Mouse (Mus musculus): ENCODE measurements around the gene Fgd6.

Fgd6 gene

GRCm38 (mm10) chr10:94095743-94096465, 60.1 kb downstream of the Fgd6 start:
- no peak for DNase-seq (ENCODE audit: low spot score)

- DNase-seq (ENCODE audit: low spot score): no peak
These were observed 61.5 kb downstream of the Fgd6 start for GRCm38 (mm10) chr10:94097081-94097845.

GRCm38 (mm10) chr10:94098100-94098499, 62.3 kb downstream of the Fgd6 start:
- no peak for DNase-seq (ENCODE audit: low spot score)

- no peak for DNase-seq (ENCODE audit: low spot score)
These were observed 69.7 kb downstream of the Fgd6 start for GRCm38 (mm10) chr10:94105498-94105897.

GRCm38 (mm10) chr10:94107168-94107567, 71.4 kb downstream of the Fgd6 start:
- no peak for DNase-seq (ENCODE audit: low spot score)

GRCm38 (mm10) chr10:94107607-94108006, 71.8 kb downstream of the Fgd6 start:
- no peak for DNase-seq (ENCODE audit: low spot score)

GRCm38 (mm10) chr10:94108791-94109190, 73.0 kb downstream of the Fgd6 start:
- DNase-seq (ENCODE audit: low spot score): no peak

- DNase-seq (ENCODE audit: low spot score): no peak
These were observed 75.3 kb downstream of the Fgd6 start for GRCm38 (mm10) chr10:94110834-94111754.

GRCm38 (mm10) chr10:94112207-94112606, 76.4 kb downstream of the Fgd6 start:
- no peak for DNase-seq (ENCODE audit: low spot score)

- peak; percentile 76 for DNase-seq (ENCODE audit: low spot score)
These were observed 80.2 kb downstream of the Fgd6 start for GRCm38 (mm10) chr10:94115893-94116599.

GRCm38 (mm10) chr10:94116781-94117340, 81.1 kb downstream of the Fgd6 start:
- DNase-seq (ENCODE audit: low spot score): no peak

- DNase-seq (ENCODE audit: low spot score): no peak
These were observed 82.1 kb downstream of the Fgd6 start for GRCm38 (mm10) chr10:94117916-94118315.

GRCm38 (mm10) chr10:94118993-94119392, 83.2 kb downstream of the Fgd6 start:
- DNase-seq (ENCODE audit: low spot score): no peak

- no peak for DNase-seq (ENCODE audit: low spot score)
These were observed 84.9 kb downstream of the Fgd6 start for GRCm38 (mm10) chr10:94120676-94121075.

- DNase-seq (ENCODE audit: low spot score): no peak
These were observed 86.8 kb downstream of the Fgd6 start for GRCm38 (mm10) chr10:94122595-94122994.

- no peak for DNase-seq (ENCODE audit: low spot score)
These were observed 87.8 kb downstream of the Fgd6 start for GRCm38 (mm10) chr10:94123581-94123980.

GRCm38 (mm10) chr10:94124376-94124775, 88.6 kb downstream of the Fgd6 start:
- no peak for DNase-seq (ENCODE audit: low spot score)

GRCm38 (mm10) chr10:94129680-94130119, 93.9 kb downstream of the Fgd6 start:
- peak; percentile 67 for DNase-seq (ENCODE audit: low spot score)

- no peak for DNase-seq (ENCODE audit: low spot score)
These were observed 97.3 kb downstream of the Fgd6 start for GRCm38 (mm10) chr10:94133081-94133480.

GRCm38 (mm10) chr10:94133674-94134073, 97.9 kb downstream of the Fgd6 start:
- DNase-seq (ENCODE audit: low spot score): no peak

Data from left cerebral cortex, adult 11 months (tissue).